Mouse (Mus musculus) myocyte (in vitro differentiated cells): ENCODE results near the gene Nr1h2. TPM values are rescaled to one million over a fixed set of nuclear protein-coding genes. Genes with fewer than 3 reads are reported as not detected.

Source experiments
- H3K27me3 ChIP-seq: one replicate; pipeline ENCODE4 v1.6.1; 2011; ENCODE audit not compliant: control insufficient read depth, insufficient read depth, insufficient read length
- H3K36me3 ChIP-seq: one replicate; pipeline ENCODE4 v1.6.1; 2011; ENCODE audit not compliant: control insufficient read depth, insufficient read depth
- H3K4me2 ChIP-seq: one replicate; pipeline ENCODE4 v1.6.1; 2011; ENCODE audit warnings: low read depth, control low read depth
- H3K4me3 ChIP-seq: one replicate; pipeline ENCODE4 v1.5.1; 2011; ENCODE audit warnings: mild to moderate bottlenecking, control low read depth, moderate library complexity
- H3K79me2 ChIP-seq: one replicate; pipeline ENCODE4 v1.6.1; 2011; ENCODE audit not compliant: control insufficient read depth, insufficient read depth
- H3ac ChIP-seq: one replicate; pipeline ENCODE4 v1.6.1; 2011; ENCODE audit not compliant: control insufficient read depth, insufficient read length
- CEBPB ChIP-seq: IDR thresholded peaks from 2 replicates; pipeline ENCODE4 v1.6.1; 2011; ENCODE audit warnings: mild to moderate bottlenecking, moderate library complexity; ENCODE audit not compliant: poor library complexity, insufficient read depth, severe bottlenecking
- E2F4 ChIP-seq: IDR thresholded peaks from one replicate; pipeline ENCODE4 v1.6.1; 2011; ENCODE audit warnings: mild to moderate bottlenecking, control low read depth, moderate library complexity; ENCODE audit not compliant: insufficient read depth
- MAX ChIP-seq: IDR thresholded peaks from one replicate; pipeline ENCODE4 v1.6.1; 2011; ENCODE audit warnings: low read depth, mild to moderate bottlenecking, control low read depth
- MYOD1 ChIP-seq, 3 experiments: IDR thresholded peaks; one replicate each; pipeline ENCODE4 v1.6.1; 2011; ENCODE audit warnings: control low read depth in 2 of 3, low read depth in 2 of 3, mild to moderate bottlenecking in 2 of 3, moderate library complexity in 1 of 3; ENCODE audit not compliant: insufficient read length in 2 of 3, control insufficient read depth in 1 of 3
- MYOG ChIP-seq, 3 experiments: IDR thresholded peaks; one replicate each; pipeline ENCODE4 v1.6.1; 2011; ENCODE audit warnings: control low read depth in 2 of 3, low read depth in 2 of 3, mild to moderate bottlenecking in 2 of 3; ENCODE audit not compliant: insufficient read length in 2 of 3, control insufficient read depth in 1 of 3, insufficient read depth in 1 of 3
- POLR2A ChIP-seq: IDR thresholded peaks from one replicate; pipeline ENCODE4 v1.6.1; 2011; ENCODE audit warnings: low read depth, mild to moderate bottlenecking, control low read depth, moderate library complexity; ENCODE audit not compliant: insufficient read length
- POLR2AphosphoS2 ChIP-seq: IDR thresholded peaks from one replicate; pipeline ENCODE4 v1.6.1; 2011; ENCODE audit warnings: low read depth, control low read depth; ENCODE audit not compliant: insufficient read length
- REST ChIP-seq: IDR thresholded peaks from one replicate; pipeline ENCODE4 v1.6.1; 2011; ENCODE audit warnings: mild to moderate bottlenecking, control low read depth, moderate library complexity; ENCODE audit not compliant: insufficient read depth, insufficient read length
- SRF ChIP-seq: IDR thresholded peaks from one replicate; pipeline ENCODE4 v1.6.1; 2011; ENCODE audit warnings: low read depth; ENCODE audit not compliant: control insufficient read depth, insufficient read length
- TCF12 ChIP-seq: IDR thresholded peaks from one replicate; pipeline ENCODE4 v1.6.1; 2011; ENCODE audit warnings: mild to moderate bottlenecking, control low read depth; ENCODE audit not compliant: poor library complexity, insufficient read depth, severe bottlenecking
- TCF3 ChIP-seq: IDR thresholded peaks from one replicate; pipeline ENCODE4 v1.6.1; 2011; ENCODE audit warnings: low read depth, control low read depth; ENCODE audit not compliant: insufficient read length
- USF1 ChIP-seq: IDR thresholded peaks from one replicate; pipeline ENCODE4 v1.6.1; 2011; ENCODE audit warnings: low read depth, mild to moderate bottlenecking, control low read depth, moderate library complexity
- polyA plus RNA-seq: library from polyadenylated mRNA; unstranded; fragments of >200 nt; fragmentation: generic; extraction: Trizol; gene quantifications from one replicate; pipeline ENCODE4 v1.2.1, GENCODE M21; 2012; ENCODE audit warnings: missing spikeins

Nr1h2 gene
- polyA plus RNA-seq, 1 experiment, result 94.7 TPM

DNA sequence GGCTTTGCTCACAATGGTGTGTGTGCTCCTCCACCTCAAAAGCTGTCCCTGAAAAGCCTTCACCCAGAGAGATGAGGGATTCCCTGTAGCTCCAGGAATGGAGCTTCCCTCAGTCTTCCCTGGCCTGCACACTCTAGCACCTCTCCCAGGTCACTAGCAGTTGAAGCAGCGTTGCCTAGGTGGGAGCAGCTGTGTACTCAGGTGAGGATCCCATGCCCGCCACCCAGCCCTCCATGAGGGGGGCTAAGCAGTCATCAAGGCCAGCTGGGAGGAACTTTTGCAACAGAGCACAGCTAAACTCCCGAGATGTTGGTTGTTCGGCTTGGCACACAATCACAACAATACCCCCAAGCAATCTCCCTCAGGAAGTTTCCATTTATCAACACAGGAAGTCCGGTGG is 29.0 kb upstream of the Nr1h2 start:
- H3K4me3 ChIP-seq, result no peak overlapping the region
- no peaks in the 10 kb centered on the region for H3K79me2 ChIP-seq
- H3K4me2 ChIP-seq, result no peak overlapping the region
- peaks cover 56% of the 10 kb centered on the region for H3K27me3 ChIP-seq
- no peaks in the 10 kb centered on the region for H3K36me3 ChIP-seq
- no peak overlapping the region for H3ac ChIP-seq
- TF ChIP-seq REST (no peak), MAX (no peak), E2F4 (no peak), CEBPB (no peak), MYOD1 (IDR thresholded peaks at IDR 0.05; ENCODE audit: control insufficient read depth in 1 of 3, insufficient read length in 2 of 3, low read depth in 2 of 3) (no peak), TCF3 (no peak), MYOG (IDR thresholded peaks at IDR 0.05; ENCODE audit: control insufficient read depth in 1 of 3, insufficient read depth in 1 of 3, insufficient read length in 2 of 3, low read depth in 2 of 3) (no peak), USF1 (no peak), POLR2AphosphoS2 (no peak), SRF (no peak)

DNA sequence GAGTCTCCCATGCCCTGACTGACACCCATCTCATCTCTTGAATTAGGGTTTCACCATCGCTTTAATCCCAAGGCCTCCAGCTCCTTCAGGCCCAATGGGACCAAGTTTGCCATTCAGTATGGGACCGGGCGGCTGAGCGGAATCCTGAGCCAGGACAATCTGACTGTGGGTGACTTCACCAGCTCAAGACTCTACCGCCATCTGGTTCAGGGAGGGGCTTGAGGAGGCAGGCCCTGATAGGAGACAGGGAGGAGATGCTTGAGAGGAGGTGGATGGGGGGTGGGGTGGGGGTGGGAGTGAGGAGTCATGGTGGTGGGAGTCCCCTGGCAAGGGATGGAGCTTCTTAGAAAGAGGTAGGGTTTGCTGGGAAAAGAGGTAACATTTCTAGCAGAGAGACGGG is 27.9 kb upstream of the Nr1h2 start:
- no peak overlapping the region for H3ac ChIP-seq
- no peaks in the 10 kb centered on the region for H3K79me2 ChIP-seq
- no peak overlapping the region for H3K4me3 ChIP-seq
- H3K27me3 ChIP-seq, result peaks cover 46% of the 10 kb centered on the region
- no peak overlapping the region for H3K4me2 ChIP-seq
- no peaks in the 10 kb centered on the region for H3K36me3 ChIP-seq
- TF ChIP-seq E2F4 (no peak), SRF (no peak), TCF3 (no peak), USF1 (no peak), POLR2AphosphoS2 (no peak), MYOG (IDR thresholded peaks at IDR 0.05; ENCODE audit: control insufficient read depth in 1 of 3, insufficient read depth in 1 of 3, insufficient read length in 2 of 3, low read depth in 2 of 3) (no peak)

DNA sequence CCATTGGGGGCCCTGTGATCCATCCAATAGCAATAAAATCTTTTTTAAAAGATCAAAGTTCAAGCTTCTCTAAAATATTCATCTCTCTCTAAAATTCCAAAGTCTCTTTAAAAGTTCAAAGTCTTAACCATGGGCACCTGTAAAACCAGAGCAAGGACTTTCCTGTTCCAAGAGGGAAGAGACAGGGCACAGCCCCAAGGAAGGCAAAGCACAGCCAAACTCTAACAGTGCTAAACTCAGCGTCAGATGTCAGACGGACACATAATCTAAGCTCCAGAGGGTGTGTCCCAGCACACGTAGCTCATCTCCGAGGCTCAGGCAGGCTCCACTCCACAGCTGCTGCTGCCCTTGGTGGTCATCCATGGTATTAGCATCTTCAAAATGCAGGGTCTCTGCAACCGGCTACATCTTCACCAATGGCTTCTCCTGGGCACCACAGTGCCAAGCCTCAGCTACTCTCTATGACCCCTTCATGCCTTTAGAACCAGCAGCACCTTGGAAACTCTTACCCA is 22.6 kb upstream of the Nr1h2 start:
- no peak overlapping the region for H3K4me3 ChIP-seq
- H3K4me2 ChIP-seq, result no peak overlapping the region
- peaks cover 22% of the 10 kb centered on the region for H3K27me3 ChIP-seq
- TF ChIP-seq TCF12, result no peak
- H3K36me3 ChIP-seq, result no peaks in the 10 kb centered on the region
- no peak overlapping the region for H3ac ChIP-seq
- no peaks in the 10 kb centered on the region for H3K79me2 ChIP-seq

DNA sequence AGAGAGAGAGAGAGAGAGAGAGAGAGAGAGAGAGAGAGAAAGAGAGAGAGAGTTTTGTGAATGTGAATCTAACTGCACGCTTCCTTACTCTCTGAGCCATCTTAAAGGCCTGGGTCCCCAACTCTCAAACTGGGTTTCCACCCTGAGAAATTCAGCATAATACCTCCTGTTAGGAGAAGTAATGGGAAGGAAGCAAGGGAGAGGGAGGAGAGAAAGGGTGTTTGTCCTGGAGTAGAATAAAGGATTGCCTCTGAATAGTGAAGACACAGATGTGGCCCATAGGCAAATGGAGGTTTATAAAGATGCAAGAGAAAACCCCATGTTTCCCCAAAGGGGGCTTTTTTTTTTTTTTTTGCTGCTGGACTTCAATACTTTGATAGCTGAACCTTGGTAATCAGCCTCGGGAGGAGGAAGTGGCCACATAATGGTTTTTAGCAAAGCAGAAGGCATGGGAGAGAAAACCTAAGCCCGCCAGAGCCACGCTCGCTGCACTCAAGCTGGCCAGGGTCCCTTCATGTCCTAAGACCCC is 19.3 kb upstream of the Nr1h2 start:
- TF ChIP-seq MYOG (IDR thresholded peaks at IDR 0.05; ENCODE audit: control insufficient read depth in 1 of 3, insufficient read depth in 1 of 3, insufficient read length in 2 of 3, low read depth in 2 of 3) (no peak), USF1 (no peak), E2F4 (no peak), SRF (no peak), POLR2AphosphoS2 (no peak), CEBPB (no peak), POLR2A (no peak), MYOD1 (IDR thresholded peaks at IDR 0.05; ENCODE audit: control insufficient read depth in 1 of 3, insufficient read length in 2 of 3, low read depth in 2 of 3) (no peak), REST (no peak), MAX (no peak), TCF12 (no peak), TCF3 (no peak)
- H3K79me2 ChIP-seq, result no peaks in the 10 kb centered on the region
- H3K27me3 ChIP-seq, result peaks cover 30% of the 10 kb centered on the region
- no peak overlapping the region for H3ac ChIP-seq
- no peak overlapping the region for H3K4me2 ChIP-seq
- no peak overlapping the region for H3K4me3 ChIP-seq
- no peaks in the 10 kb centered on the region for H3K36me3 ChIP-seq

- H3K36me3 ChIP-seq, result no peaks in the 10 kb centered on the region
- H3K4me3 ChIP-seq, result no peak within 1 kb of the TSS
- peaks cover 30% of the 10 kb centered on the region for H3K27me3 ChIP-seq
- H3ac ChIP-seq, result no peak within 1 kb of the TSS
- H3K79me2 ChIP-seq, result no peaks in the 10 kb centered on the region
- no peak within 1 kb of the TSS for H3K4me2 ChIP-seq
- TF ChIP-seq SRF (no peak), POLR2A (no peak), MYOG (IDR thresholded peaks at IDR 0.05; ENCODE audit: control insufficient read depth in 1 of 3, insufficient read depth in 1 of 3, insufficient read length in 2 of 3, low read depth in 2 of 3) (no peak), CEBPB (no peak), POLR2AphosphoS2 (no peak), REST (no peak), TCF12 (no peak), USF1 (no peak), E2F4 (no peak), MYOD1 (IDR thresholded peaks at IDR 0.05; ENCODE audit: control insufficient read depth in 1 of 3, insufficient read length in 2 of 3, low read depth in 2 of 3) (no peak), TCF3 (no peak), MAX (no peak)
These were observed 18.5 kb upstream of the Nr1h2 start, which contains the start of gene Napsa for GRCm38 (mm10) chr7:44572213-44572701. Gene Napsa (plus strand): TSS chr7:44572380.
